Mouse (Mus musculus): ENCODE data around the gene Mfsd11. TPM values are rescaled to one million over a fixed set of nuclear protein-coding genes. Genes with fewer than 3 reads are reported as not detected.

The Mfsd11 gene
- polyA plus RNA-seq, 1 experiment, result 109 TPM

DNA sequence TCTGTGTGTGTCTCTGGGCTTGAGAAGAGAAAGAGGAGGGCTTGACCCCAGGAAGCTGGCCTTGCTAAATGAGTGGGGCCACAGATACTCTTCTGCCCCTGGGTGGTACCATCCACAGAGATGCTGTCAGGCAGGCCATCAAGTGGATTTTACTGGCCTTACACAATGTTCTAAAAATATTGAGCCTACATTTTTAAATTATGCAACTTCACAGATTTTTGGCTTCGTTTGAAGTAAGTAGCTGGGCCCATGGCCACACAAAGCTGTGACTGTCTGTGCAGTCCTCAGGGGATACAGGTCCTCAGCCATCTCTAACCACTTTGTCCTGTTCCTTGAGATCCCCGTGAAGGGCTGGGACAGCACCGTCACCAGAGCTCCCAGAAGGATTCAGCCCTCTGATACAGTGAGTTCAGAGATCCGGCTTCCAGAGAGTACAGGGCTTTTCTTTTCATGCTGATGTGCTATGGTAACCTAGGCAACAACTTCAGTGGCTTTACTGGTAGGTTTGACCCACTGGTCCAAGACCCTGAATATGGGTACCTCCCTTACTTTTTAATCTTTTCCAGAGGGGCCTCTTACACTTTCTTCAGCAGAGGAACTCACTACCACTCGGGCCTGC, 62.1 kb downstream of the Mfsd11 start:
- Histone ChIP-seq H3K27ac (ENCODE audit: control insufficient read depth, insufficient read depth, low read depth, low read length) (no peak overlapping the region), H3K4me3 (ENCODE audit: control insufficient read depth, low read depth, low read length) (no peak overlapping the region), H3K27me3 (ENCODE audit: control insufficient read depth, insufficient read depth, low read length) (no peaks in the 10 kb centered on the region), H3K36me3 (ENCODE audit: control insufficient read depth, insufficient read depth, low read length) (no peaks in the 10 kb centered on the region), H3K4me1 (ENCODE audit: control insufficient read depth, insufficient read depth, low read length) (peaks cover 9% of the 10 kb centered on the region)
- TF ChIP-seq CTCF (IDR thresholded peaks at IDR 0.05; ENCODE audit: control insufficient read depth, insufficient read depth, insufficient replicate concordance, low read depth, low read length) (no peak), POLR2A (IDR thresholded peaks at IDR 0.05; ENCODE audit: control insufficient read depth, low read depth, low read length) (no peak)

DNA sequence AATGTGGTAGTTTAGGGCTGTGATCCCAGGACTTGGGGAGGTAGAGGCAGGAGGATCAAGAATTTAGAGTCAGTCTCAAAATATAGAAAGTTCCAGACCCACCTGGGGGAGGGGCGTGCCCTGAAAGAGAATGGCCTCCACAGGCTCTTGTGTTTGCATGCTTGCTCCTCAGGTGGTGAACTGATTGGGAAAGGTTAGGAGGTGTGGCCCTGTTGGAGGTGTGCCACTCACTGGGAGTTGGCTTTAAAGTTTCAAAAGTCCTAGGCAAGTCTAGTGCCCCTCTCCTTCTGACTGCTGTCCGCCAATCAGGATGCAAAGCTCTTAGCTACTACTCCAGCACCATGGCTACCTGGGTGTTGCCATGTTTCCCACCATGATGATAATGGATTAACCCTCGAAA, 63.0 kb downstream of the Mfsd11 start:
- H3K27me3 ChIP-seq (ENCODE audit: control insufficient read depth, insufficient read depth, low read length), result no peaks in the 10 kb centered on the region

DNA sequence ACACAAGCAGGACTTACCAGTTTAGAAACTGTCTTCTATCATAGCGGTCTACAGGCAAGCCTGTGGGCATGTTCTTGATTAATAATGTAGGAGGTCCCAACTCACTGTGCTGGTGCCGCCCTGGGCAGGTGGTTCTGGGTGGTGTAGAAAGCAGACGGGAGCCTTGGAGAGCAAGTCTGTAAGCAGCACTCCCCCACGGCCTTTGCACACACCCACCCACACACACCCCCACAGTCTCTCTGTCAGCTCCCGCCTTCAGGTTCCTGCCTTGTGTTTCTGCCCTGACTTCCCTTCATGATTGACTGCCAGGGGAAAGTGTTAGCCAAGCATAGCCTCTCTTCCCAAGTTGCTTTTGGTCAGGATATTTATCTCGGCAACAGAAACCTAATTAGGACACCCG, 65.1 kb downstream of the Mfsd11 start:
- H3K27me3 ChIP-seq (ENCODE audit: control insufficient read depth, insufficient read depth, low read length), result no peaks in the 10 kb centered on the region
- TF ChIP-seq POLR2A (IDR thresholded peaks at IDR 0.05; ENCODE audit: control insufficient read depth, low read depth, low read length) (no peak), CTCF (IDR thresholded peaks at IDR 0.05; ENCODE audit: control insufficient read depth, insufficient read depth, insufficient replicate concordance, low read depth, low read length) (no peak)
- no peaks in the 10 kb centered on the region for H3K36me3 ChIP-seq (ENCODE audit: control insufficient read depth, insufficient read depth, low read length)
- no peak overlapping the region for H3K4me3 ChIP-seq (ENCODE audit: control insufficient read depth, low read depth, low read length)
- H3K4me1 ChIP-seq (ENCODE audit: control insufficient read depth, insufficient read depth, low read length), result peaks cover 13% of the 10 kb centered on the region
- no peak overlapping the region for H3K27ac ChIP-seq (ENCODE audit: control insufficient read depth, insufficient read depth, low read depth, low read length)

More for the DNA sequence above, 63.0 kb downstream of the Mfsd11 start:
- no peak overlapping the region for H3K27ac ChIP-seq (ENCODE audit: control insufficient read depth, insufficient read depth, low read depth, low read length)
- TF ChIP-seq CTCF (IDR thresholded peaks at IDR 0.05; ENCODE audit: control insufficient read depth, insufficient read depth, insufficient replicate concordance, low read depth, low read length) (no peak), POLR2A (IDR thresholded peaks at IDR 0.05; ENCODE audit: control insufficient read depth, low read depth, low read length) (no peak)
- H3K4me1 ChIP-seq (ENCODE audit: control insufficient read depth, insufficient read depth, low read length), result peaks cover 13% of the 10 kb centered on the region
- H3K4me3 ChIP-seq (ENCODE audit: control insufficient read depth, low read depth, low read length), result no peak overlapping the region
- H3K36me3 ChIP-seq (ENCODE audit: control insufficient read depth, insufficient read depth, low read length), result no peaks in the 10 kb centered on the region

DNA sequence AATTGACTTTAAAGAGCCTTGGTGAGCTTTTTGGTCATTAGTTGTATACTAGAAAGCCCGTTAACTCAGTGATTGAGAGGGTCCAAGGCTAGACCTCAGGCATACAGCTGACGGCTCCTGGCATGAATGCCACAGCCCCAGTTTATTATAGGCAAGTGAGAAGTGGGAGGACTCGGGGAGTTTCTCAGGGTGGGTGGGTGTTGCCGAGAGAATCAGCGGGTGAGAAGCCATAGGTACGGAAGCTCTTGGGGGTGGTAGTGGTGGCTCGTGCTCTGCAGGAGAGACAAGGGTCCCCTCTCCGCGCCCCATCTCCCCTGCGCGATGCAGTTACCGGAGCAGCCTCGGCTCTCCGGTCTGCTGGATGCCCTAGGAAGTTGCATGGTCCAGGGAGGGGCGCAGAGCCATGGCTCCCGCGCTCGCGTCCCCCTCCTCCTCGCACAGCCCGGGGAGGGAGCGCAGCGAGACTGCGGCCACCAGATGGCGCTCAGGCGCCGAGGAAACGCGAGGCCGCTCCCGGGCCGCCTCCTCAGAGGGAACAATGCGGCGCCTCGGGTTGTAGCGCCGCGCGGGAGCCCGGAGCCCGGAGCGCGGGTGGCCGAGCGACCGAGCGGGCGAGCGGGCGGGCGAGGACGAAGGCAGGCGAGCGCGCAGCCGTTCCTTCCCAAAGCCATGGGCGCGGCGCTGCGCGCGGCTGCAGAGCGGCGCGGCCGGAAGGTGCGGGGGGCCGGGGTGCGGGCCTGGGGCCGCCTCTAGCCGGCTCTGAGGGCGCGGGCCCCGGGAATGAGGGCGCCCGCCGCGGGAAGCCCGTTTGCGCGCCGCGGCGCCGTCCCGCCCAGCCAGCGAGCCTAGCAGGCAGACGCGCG, 66.3 kb downstream of the Mfsd11 start, which contains the start of gene Mgat5b:
Gene Mgat5b (plus strand): TSS at position 541 of the 863 bp plus-strand sequence.
- H3K27ac ChIP-seq (ENCODE audit: control insufficient read depth, insufficient read depth, low read depth, low read length), result no peak within 1 kb of the TSS
- peaks cover 13% of the 10 kb centered on the region for H3K4me1 ChIP-seq (ENCODE audit: control insufficient read depth, insufficient read depth, low read length)
- H3K36me3 ChIP-seq (ENCODE audit: control insufficient read depth, insufficient read depth, low read length), result no peaks in the 10 kb centered on the region
- H3K27me3 ChIP-seq (ENCODE audit: control insufficient read depth, insufficient read depth, low read length), result no peaks in the 10 kb centered on the region
- H3K4me3 ChIP-seq (ENCODE audit: control insufficient read depth, low read depth, low read length), result peak within 1 kb of the TSS; percentile 72
- TF ChIP-seq CTCF (IDR thresholded peaks at IDR 0.05; ENCODE audit: control insufficient read depth, insufficient read depth, insufficient replicate concordance, low read depth, low read length) (peak; percentile 77), POLR2A (IDR thresholded peaks at IDR 0.05; ENCODE audit: control insufficient read depth, low read depth, low read length) (no peak)

DNA sequence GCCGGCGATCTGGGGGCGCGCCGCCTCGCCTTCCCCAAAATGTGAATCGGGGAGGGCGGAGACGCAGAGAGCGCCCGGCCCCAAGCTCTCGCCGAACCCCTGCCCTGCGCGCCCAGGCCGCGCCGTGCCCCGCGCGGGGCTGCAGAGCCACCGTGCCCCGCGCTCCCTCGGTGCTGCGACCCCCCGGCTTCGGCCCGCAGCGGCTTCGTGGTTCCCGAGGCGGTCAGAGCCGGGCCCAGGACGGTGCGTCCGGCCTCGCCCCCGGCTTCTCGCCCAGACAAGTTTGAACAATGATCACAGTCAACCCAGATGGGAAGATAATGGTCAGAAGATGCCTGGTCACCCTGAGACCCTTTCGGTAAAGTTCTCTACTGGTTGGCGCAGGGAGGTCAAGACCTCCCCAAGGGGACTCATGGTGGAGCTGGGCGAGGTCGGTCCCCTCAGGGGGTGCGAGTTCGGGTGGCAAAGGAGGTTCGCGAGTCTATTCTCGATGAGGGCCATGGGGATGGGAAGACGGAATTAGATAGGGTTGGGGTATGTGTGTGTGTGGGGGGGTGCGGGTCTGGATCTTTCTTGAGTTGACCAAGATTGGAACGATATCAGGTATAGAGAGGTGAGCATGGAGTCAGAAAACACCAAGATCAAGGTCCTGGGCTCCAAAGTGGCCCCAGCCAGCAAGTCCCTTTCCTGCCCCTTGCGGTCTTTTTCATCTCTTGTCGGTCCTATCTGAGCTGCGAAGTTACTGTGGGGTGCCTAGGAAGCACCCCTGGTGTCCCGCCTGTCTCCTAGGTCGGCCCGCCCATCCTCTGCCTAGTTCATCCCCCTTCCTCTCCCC, 67.2 kb downstream of the Mfsd11 start:
- Histone ChIP-seq H3K27ac (ENCODE audit: control insufficient read depth, insufficient read depth, low read depth, low read length) (no peak overlapping the region), H3K4me1 (ENCODE audit: control insufficient read depth, insufficient read depth, low read length) (peaks cover 13% of the 10 kb centered on the region)

GRCm38 (mm10) chr11:116920746-116921145, 68.5 kb downstream of the Mfsd11 start:
- peaks cover 13% of the 10 kb centered on the region for H3K4me1 ChIP-seq (ENCODE audit: control insufficient read depth, insufficient read depth, low read length)
- no peak overlapping the region for H3K27ac ChIP-seq (ENCODE audit: control insufficient read depth, insufficient read depth, low read depth, low read length)
- H3K27me3 ChIP-seq (ENCODE audit: control insufficient read depth, insufficient read depth, low read length), result no peaks in the 10 kb centered on the region
- H3K36me3 ChIP-seq (ENCODE audit: control insufficient read depth, insufficient read depth, low read length), result no peaks in the 10 kb centered on the region
- H3K4me3 ChIP-seq (ENCODE audit: control insufficient read depth, low read depth, low read length), result no peak overlapping the region
- TF ChIP-seq CTCF (IDR thresholded peaks at IDR 0.05; ENCODE audit: control insufficient read depth, insufficient read depth, insufficient replicate concordance, low read depth, low read length), result no peak
- no peak for TF ChIP-seq POLR2A (IDR thresholded peaks at IDR 0.05; ENCODE audit: control insufficient read depth, low read depth, low read length)

More for the DNA sequence above, 67.2 kb downstream of the Mfsd11 start:
- peak overlapping the region; percentile 72 for H3K4me3 ChIP-seq (ENCODE audit: control insufficient read depth, low read depth, low read length)
- H3K36me3 ChIP-seq (ENCODE audit: control insufficient read depth, insufficient read depth, low read length), result no peaks in the 10 kb centered on the region
- H3K27me3 ChIP-seq (ENCODE audit: control insufficient read depth, insufficient read depth, low read length), result no peaks in the 10 kb centered on the region
- no peak for TF ChIP-seq POLR2A (IDR thresholded peaks at IDR 0.05; ENCODE audit: control insufficient read depth, low read depth, low read length)
- no peak for TF ChIP-seq CTCF (IDR thresholded peaks at IDR 0.05; ENCODE audit: control insufficient read depth, insufficient read depth, insufficient replicate concordance, low read depth, low read length)

Measured in testis, adult 2 months (tissue).